Mouse (Mus musculus) right cerebral cortex, postnatal 14 days (tissue): Measurements from ENCODE around the gene Tmem132b.
"Not testable (repeated sequence)": the region's sequence is repeated elsewhere in the genome, so short reads cannot be mapped to it uniquely, and the experiment has no call there.

Experiments used
- DNase-seq: peaks from one replicate; pipeline ENCODE4 v3.0.0; 2022

Gene Tmem132b

DNA sequence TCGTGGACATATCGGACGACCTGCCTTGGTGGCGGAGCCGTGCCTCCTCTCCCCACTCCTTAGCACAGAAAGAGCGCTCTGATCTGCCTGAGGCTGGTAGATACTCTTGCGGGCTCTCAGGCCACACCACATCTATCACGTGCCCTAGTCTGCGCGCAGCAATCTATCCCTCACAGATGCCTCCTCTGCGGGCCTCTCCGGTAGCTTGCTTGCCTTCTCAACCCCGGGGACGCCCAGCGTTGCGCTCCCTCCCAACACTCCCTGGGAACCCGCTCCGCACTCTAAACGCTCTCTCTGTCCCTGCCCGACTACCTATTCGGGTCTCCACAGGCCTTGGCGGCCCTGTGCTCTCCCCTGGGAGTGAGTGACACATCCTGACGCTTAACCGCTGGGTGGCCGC, at the start of gene Tmem132b:
Gene Tmem132b (plus strand): TSS at position 141 of the 400 bp plus-strand sequence.
- DNase-seq = no peak

DNA sequence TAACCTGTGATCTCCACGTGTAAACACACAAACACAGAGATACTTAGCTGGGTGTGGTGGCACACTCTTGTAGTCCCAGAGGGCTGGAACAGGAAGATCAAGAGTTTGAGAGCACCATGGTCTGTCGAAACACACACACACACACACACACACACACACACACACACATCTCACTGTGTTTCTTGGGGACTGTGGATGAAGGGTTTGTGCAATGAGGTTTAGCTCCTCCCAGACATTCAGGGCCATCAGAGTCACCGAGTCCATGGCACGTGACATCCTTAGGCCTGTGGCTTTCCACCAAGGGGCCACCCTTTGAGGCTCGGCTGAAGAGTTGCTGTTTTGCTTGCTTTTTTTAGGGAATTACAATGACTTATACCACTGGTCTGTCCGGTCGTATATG, 49.1 kb upstream of the Tmem132b start:
- DNase-seq = no peak

DNA sequence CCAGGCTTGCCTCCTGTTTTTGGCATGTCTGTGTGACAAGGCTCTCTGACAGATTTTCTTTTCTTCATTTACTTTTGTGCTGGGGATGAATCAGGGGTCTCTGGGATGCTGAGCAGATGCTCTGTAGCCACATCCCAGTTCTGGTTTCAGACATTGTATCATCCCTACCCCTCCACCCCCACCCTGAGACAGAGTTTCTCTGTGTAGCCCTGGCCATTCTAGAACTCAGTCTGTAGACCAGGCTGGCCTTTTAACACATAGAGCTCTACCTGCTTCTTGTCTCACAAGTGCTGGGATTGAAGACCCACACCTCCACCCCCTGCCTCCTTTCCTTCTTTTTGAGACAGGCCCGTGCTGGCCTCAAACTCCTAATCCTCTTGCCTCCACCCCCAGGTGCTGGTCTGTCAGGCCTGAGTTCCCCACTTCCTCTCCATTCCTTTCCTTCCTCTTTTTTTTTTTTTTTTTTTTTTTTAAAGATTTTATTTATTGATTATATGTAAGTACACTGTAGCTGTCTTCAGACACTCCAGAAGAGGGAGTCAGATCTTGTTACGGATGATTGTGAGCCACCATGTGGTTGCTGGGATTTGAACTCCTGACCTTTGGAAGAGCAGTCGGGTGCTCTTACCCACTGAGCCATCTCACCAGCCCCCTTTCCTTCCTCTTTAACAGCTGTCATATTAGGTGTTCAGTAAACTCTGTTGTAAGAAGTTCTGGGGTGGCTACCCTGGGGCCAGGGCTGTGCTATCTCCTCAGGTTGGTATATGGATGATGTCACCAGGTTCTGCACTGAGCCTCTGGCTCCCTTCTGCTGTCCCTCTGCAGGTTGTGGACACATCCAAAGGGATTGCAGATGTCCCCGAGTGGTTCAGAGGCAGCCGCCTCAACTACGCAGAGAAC, 47.6 kb upstream of the Tmem132b start:
- DNase-seq = no peak

DNA sequence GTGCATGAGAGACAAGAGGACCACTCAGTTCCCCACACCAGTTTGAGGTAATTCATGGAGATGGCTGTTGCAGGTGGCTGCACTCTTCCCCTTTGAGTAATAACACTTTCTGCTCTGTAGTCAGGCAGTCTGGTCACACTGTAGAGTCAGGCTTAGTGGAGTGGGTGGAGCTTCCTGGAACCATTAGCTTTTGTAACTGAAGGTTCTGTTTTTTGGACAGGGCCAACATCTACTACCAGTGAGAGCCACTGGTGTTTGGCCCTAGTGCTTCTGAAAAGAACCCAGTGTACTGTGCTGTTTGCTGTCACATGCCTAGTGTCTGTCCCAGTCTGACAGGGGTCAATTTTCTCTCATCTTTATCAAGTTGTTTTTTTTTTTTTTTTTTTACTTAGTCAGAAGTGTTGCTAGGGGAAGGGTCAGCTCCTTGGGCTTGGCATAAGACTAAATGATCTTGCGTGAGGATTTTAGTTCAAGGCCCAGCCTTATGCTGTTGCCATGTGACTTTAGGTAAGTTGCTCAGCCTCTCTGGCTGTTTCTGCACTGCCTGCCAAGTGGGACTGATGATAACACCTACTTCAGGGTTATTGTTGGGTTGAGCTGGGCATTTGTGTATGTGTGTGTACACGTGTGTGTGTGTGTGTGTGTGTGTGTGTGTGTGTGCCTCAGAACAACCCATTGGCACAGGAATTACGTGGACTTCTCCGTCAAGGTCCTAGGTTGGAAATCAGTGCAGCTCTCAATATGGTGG, 46.4 kb upstream of the Tmem132b start:
- DNase-seq = no peak

DNA sequence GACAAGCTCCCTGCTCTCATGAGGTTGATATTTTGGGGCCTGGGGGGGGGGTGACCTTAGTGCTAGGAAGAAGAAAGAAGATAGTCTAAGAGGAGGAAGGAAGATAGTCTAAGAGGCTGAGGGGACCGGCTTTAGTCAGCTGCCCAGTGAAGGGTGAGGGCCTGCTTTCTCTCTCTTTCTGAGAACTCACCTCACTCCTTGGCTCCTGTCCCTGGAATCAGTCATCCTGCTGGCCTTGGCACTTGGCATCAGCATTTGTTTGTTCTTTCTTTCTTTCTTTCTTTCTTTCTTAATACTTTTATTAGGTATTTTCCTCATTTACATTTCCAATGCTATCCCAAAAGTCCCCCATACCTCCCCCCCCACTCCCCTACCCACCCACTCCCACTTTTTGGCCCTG, 45.5 kb upstream of the Tmem132b start:
- no peak for DNase-seq

DNA sequence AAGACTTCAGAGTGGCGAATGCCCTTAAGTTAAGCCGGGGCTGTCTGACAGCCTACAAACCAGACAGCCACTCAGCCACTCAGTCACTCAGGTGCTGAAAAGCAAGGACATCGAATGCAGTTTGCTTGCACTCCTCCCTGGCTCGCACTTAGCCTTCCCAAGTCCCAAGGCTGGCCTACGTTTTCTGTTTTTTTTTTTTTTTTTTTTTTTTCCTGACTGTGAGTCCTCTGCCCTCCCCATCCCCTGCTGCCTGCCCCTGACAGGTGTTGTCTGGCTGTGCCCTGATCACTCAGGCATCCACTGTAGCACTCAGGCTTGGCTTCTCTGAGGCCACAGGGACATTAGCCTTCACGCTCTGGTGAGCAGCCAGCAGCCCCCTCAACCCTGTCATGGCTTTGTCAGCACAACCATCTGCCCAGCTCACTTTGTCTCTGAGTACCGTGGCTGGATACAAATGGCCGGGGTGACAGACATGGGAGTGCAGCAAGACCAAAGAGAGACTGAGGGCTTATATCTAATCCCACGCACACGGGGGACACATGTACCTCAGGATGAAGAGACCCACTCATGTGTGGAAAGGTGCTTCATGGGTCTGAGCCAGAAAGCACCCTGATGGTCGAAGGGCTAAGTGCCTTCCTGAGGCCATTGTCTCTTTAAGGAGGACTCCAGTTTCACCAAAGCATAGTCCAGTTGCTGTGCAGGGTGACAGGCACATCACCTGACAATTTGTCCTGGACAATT, 44.0 kb upstream of the Tmem132b start:
- DNase-seq = no peak

DNA sequence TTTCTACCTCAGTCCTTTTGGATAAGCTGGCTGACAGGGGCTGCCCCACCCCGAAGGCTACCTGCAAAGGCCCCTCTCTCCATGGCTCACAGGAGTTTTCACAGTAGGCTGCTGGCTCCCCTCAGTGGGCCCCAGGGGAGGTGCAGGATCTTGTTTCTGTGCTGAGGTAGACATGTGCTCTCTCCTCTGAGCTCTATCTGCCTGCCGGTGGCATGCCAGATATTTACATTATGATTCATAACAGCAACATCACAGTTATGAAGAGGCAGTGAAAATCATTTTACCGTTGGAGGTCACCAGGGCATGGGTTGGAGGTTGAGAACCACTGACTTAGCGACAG, 43.5 kb upstream of the Tmem132b start:
- no peak for DNase-seq

DNA sequence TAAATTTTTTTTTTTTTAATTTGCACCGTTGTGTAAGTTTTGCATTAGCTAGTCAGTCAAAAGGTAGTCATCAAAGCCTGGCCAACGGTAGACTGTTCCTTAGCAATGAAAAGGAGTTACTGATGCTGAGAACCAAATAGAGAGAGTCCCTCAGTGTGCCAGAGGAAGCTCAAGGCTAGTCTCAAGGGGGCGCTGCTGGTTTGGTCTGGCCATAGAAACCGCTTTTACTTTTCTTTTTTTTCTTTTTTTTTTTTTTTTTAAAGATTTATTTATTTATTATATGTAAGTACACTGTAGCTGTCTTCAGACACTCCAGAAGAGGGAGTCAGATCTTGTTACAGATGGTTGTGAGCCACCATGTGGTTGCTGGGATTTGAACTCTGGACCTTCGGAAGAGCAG, 42.6 kb upstream of the Tmem132b start:
- DNase-seq = not testable (repeated sequence)

DNA sequence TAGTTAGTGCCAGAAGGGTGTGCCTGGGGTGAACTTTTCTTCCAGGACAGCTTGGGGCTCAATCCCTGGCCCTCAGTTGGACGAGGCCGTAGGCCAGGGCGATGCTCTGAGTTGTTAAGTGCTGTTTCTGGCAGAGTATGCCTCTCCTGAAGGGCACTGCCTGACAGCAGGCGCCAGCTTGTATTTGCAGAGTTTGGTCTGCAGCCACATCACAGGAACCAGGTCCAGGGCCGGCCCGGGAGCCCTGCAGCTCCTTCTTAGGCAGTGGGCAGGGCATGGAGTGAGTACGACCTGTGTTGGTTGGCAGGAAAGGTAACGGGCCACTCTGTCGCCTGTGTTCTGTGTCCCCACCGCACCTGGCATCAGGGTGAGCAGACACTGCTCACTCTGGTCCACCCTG, 40.5 kb upstream of the Tmem132b start:
- DNase-seq = no peak

DNA sequence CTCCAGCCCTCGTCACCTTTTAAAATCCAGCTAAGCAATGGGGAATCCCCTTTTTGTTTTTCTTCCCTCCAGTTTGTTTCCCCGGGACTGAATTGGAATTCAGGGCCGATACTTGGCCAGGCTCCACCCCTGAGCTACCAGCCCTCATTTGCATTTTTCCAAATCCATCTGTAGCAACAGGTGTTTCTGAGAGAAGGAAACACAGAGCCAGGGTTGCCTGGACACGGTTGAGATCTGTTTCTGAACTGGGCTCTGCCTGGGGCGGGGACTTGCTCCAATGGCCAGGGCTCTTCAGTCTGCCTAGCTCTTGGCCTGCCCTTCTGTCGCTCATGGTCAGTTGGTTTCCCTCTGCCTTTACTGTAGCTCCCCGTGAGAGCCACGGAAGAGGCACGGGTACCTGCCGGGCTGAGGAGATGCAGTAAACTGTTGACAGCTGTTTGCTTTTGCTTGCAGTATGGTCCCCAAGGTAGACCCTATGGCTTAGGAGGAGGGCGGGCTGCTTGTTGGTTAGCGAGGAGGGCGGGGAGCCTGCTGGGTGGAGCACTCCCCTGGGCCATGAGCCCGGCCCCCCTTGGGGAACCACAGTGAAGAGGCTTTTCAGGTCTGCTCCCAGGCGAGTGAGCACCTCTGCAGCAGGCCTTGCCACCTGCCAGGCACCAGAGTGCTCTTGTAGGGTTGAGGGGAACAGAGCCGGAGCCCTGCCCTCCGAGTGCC, 39.0 kb upstream of the Tmem132b start:
- no peak for DNase-seq

DNA sequence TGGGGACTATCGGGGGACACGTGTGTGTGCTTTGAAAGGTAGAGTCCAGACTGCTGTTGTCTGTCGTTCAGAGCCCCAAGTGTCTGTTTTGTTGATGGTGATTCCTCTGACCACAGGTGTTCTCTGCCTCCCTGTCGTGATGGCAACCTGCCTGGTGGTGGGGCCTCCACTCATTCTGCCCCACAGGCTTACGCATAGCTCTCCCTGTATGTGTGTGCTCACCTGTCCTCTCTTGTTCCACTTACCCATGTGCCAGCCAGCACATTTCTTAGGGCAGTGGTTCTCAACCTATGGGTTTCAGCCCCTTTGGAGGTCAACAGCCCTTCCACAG, 38.5 kb upstream of the Tmem132b start:
- no peak for DNase-seq

DNA sequence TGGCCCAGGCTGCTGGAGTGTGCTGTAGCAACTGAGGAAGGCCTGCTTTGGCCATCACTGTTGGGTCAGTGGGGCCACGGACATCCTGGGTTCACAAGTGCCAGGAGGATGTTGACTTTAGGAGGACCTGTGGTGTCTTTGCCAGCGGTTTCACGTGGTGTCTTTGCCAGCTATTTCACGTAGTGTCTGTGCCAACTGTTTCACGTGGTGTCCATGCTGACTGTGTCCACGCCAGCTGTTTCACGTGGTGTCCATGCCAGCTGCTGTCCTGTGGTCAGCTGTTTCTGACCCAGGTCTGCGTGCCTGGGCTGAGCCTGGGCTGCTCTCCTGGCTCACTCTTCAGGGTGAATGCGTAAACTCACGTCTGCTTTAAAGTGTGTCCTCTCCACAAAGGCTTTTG, 35.9 kb upstream of the Tmem132b start:
- DNase-seq = no peak

DNA sequence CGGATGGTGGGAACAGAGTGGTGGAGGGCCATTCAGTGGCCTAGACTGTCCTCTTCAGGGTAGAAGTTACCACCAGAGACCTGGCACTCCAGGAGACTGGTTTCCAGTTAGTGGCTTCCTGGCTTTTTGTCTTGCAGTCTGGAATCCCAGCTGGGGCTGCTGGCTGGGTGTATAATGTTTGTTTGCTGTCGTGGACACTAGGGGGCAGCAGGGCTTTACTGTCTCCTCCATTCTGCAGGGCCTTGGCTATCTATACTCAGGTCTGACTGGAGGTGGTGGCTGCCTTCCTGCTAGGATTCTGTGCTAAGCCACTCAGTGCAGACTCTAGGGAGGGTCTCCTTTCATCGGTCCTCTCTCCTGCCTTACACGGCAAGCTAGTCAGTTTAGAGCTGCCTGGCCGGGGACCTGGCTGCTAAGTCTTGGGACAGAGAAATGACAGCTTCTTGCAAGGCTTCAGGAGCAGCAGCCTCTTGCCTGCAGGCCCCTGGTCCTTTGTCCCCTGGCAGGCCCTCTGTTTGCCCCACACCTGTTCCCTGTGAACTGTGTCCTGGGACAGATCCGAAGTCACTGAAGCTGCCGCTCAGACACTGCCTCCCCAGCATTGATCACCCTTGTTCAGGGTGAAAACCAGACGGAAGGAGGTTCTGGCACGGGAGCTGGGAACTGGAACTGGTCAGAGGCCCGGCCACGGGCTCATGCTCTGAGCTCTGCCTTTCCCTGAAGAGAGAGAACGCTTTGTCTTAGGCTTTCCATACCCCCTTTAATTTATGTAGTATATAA, 33.6 kb upstream of the Tmem132b start:
- peak; percentile 80 for DNase-seq

DNA sequence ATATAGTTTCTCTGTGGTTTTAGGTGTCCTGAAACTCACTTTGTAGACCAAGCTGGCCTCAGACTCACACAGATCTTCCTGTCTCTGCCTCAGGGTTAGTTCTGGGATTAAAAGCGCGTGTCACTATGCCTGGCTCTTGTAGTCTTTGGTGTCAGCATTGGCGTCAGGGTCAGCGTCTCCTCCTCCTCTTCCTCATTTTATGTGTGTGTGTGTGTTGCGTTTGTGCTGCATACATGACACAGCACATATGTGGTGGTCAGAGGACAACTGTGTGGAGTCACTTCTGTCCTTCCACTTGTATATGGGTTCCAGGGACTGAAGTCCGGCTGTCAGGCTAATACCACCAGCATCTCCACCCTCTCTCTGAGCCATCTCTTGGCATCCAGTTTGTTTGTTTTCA, 30.1 kb upstream of the Tmem132b start:
- no peak for DNase-seq

DNA sequence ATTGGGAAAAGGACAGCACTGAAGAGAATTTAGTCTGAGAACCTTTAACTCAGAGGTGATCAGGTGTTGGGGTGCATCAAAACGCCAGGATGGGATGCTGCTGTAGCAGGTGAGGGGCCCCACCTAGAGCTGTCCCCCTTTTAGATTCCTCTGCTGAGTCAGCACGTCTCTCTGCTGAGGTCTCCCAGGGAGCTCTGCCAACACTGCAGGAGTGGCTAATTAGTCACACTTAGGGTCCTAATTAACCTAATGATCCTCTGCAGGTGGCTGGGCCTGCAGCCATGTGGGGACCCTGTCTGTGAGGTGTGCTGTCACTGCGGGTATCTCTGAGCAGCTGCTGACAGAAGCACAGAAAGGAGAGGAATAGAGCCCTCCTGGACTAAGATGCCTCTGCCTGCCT, 29.4 kb upstream of the Tmem132b start:
- DNase-seq = no peak

DNA sequence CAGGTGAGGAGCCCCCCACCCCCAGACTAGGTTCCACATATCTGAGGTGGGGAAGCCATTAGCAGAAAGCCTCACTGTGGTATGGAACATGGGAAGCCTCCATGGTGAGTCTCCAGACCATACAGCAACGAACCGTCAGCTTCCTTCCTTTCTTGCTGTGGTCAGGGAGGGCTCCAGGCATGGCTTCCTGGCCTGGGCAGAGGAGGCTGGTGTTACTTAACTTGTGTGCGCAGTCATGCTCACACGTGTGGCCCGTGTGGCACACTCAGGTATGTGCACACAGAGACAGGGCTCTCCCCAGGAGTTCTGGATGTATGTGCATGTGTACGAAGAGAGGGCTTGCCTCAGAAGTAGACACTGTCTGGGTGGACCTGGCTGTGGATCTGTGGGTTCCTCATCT, 27.9 kb upstream of the Tmem132b start:
- DNase-seq = no peak

DNA sequence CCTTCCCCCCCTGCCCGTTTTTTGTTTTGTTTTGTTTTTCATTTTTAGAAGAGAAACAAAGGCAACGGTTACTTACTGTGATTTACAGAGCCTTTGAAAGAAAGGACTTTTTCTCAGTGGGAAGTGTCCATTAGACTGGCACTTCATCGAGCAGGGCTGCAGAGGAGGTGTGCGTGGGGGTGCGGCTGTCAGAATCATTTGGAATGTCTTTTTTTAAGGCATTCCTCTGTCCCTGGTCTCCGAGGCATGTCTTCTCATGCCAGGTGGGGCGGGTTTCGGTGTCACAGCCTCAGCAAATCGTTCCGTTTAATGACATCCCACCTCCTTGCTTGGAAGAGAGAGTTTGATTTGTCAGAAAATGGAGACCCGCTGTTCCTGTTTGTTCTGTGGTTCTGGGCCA, 26.9 kb upstream of the Tmem132b start:
- no peak for DNase-seq

DNA sequence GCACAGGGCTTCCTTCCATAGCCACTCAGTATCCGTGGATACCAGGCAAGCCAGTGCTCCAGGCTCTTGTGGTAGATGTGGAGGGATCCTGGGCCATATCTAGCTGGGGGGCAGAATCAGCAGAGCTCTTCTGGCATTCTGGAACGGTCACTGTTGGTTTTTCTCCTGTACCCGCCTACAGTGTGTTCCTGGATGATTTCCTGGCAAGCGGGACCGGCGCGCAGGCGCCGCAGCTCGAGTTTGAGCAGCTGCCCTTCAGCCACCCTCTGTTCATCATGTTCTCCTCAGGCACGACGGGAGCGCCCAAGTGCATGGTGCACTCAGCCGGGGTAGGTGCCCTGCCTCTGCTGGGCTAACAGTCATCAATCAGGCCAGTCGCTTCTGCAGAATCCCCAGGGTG, 25.6 kb upstream of the Tmem132b start:
- no peak for DNase-seq

DNA sequence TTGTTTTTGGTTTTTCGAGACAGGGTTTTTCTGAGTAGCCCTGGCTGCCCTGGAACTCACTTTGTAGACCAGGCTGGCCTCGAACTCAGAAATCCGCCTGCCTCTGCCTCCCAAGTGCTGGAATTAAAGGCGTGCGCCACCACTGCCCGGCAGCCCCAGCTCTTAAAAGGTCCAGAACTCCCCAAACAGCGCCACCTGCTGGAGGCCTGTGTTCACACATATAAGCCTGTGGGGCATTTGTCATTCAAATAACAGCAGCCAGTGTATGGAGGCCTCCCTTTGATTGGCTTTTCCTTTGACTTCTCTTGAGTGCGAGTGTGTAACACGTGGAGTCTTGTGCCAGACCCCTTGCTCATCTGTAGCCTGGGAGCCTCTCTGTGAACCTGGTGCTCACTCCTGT, 24.0 kb upstream of the Tmem132b start:
- no peak for DNase-seq

DNA sequence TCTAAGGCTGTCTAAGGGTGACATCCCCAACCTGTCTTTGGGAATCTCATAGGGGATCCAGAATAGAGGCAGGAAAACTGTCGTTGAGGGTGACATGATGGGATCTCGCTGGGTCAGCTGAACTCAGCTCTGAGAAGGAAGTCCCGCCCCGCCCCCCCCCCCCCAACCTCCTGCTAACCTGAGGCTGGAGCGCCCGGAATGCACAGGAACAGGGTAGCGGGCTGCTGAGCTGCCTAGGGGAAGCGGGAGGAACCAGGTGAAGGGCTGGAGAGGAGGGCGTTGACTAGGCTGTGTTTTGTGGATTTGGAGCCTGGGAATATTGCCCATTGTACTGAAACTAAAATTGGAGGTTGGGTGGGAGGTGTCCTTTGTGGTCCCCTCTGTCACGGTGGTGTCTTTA, 23.6 kb upstream of the Tmem132b start:
- DNase-seq = no peak

DNA sequence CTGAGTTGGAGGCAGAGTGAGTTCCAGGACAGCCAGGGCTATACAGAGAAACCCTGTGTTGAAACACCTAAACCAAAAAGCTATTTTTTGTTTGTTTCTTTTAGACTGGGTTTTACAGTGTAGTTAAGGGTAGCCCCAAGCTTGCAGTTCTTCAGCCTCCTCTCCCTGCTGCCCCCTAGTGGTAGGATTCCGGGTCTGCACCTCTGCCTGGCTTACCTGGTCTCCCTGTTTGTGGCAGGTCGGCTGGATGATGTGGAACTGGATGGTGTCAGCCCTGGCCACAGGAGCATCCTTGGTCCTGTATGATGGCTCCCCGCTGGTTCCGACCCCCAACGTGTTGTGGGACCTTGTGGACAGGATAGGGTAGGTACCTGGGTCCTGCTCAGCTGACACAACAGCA, 22.0 kb upstream of the Tmem132b start:
- DNase-seq = peak; percentile 38

DNA sequence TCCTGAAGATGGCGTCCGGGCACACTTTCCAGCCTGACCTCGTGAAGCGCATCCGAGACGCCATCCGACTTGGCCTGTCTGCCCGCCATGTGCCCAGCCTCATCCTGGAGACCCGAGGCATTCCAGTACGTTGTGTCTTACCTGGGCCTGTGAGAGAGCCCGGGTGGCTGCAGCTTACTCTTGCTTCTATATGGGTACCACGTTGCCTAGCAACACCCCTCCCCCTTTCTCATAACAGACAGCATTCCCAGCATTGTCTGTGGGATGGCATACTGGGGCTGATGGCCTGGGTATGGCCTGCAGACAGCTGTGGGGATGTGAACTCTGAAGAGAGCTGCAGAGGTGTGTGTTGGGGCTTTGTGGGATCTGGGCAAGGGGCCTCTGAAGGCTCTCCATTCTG, 16.6 kb upstream of the Tmem132b start:
- DNase-seq = no peak
